Comparison of ENCODE assay signal across 7 mouse cellular contexts in genomic region chr16:42164941-42165340, GRCm38 (mm10).
DNase-seq lines count a peak whose midpoint lies in the region; ATAC-seq and TF ChIP-seq lines count a peak whose summit lies in the region.

No protein-coding gene starts in this region.

- no peak overlapping the region for H3K4me2 ChIP-seq in forebrain, postnatal 0 days (ENCODE audit: low read depth)
- no peak overlapping the region for H3K4me2 ChIP-seq in hindbrain, embryonic 13.5 days

- TF ChIP-seq CTCF in forebrain, postnatal 0 days (IDR thresholded peaks at IDR 0.05; ENCODE audit: low read depth), result peak; percentile 100

- H3K27me3 ChIP-seq in forebrain, postnatal 0 days (ENCODE audit: insufficient read depth, low read length), result no peaks in the 10 kb centered on the region
- no peaks in the 10 kb centered on the region for H3K27me3 ChIP-seq in hindbrain, embryonic 13.5 days
- no peaks in the 10 kb centered on the region for H3K27me3 ChIP-seq in midbrain, embryonic 10.5 days (ENCODE audit: low read depth, poor library complexity, severe bottlenecking)

- no peaks in the 10 kb centered on the region for H3K4me1 ChIP-seq in forebrain, postnatal 0 days (ENCODE audit: insufficient read depth)
- no peaks in the 10 kb centered on the region for H3K4me1 ChIP-seq in hindbrain, embryonic 13.5 days (replicated peaks)
- no peaks in the 10 kb centered on the region for H3K4me1 ChIP-seq in midbrain, embryonic 10.5 days

- DNase-seq in T-cell, adult 2 months (ENCODE audit: low spot score), result peak; percentile 71
- peak; percentile 80 to 90 for DNase-seq in cerebellum, adult 18-20 months
- peak; percentile 94 for DNase-seq in forebrain, postnatal 0 days
- peak; percentile 85 to 89 for DNase-seq in left cerebral cortex, adult 18-20 months (ENCODE audit: low spot score in 2 of 2)
- peak; percentile 72 for DNase-seq in midbrain, embryonic 10.5 days (ENCODE audit: low spot score)
- peak; percentile 78 for DNase-seq in right cerebral cortex, postnatal 4 days

- no peak overlapping the region for H3K4me3 ChIP-seq in forebrain, postnatal 0 days (ENCODE audit: low read depth, low read length)
- H3K4me3 ChIP-seq in hindbrain, embryonic 13.5 days, result no peak overlapping the region
- H3K4me3 ChIP-seq in midbrain, embryonic 10.5 days, result no peak overlapping the region

- ATAC-seq in forebrain, postnatal 0 days, result peak; percentile 84
- ATAC-seq in hindbrain, embryonic 13.5 days (ENCODE audit: low FRiP score), result peak; percentile 73

- H3K27ac ChIP-seq in forebrain, postnatal 0 days (ENCODE audit: low read depth, low read length), result no peak overlapping the region
- no peak overlapping the region for H3K27ac ChIP-seq in hindbrain, embryonic 13.5 days
- H3K27ac ChIP-seq in midbrain, embryonic 10.5 days (replicated peaks), result no peak overlapping the region

- no peak overlapping the region for H3K9ac ChIP-seq in forebrain, postnatal 0 days
- no peak overlapping the region for H3K9ac ChIP-seq in hindbrain, embryonic 13.5 days

- no peaks in the 10 kb centered on the region for H3K9me3 ChIP-seq in forebrain, postnatal 0 days (ENCODE audit: low read length)
- H3K9me3 ChIP-seq in hindbrain, embryonic 13.5 days, result no peaks in the 10 kb centered on the region
- H3K9me3 ChIP-seq in midbrain, embryonic 10.5 days (replicated peaks), result no peaks in the 10 kb centered on the region

- H3K36me3 ChIP-seq in forebrain, postnatal 0 days (ENCODE audit: insufficient read depth), result peaks cover 5% of the 10 kb centered on the region; the same call in 1 of the 2 replicates
- no peaks in the 10 kb centered on the region for H3K36me3 ChIP-seq in hindbrain, embryonic 13.5 days
- H3K36me3 ChIP-seq in midbrain, embryonic 10.5 days, result no peaks in the 10 kb centered on the region
